Mouse (Mus musculus): ENCODE measurements around the gene Depp1. TPM values are rescaled to one million over a fixed set of nuclear protein-coding genes. Genes with fewer than 3 reads are reported as not detected.

The Depp1 gene
- total and polyA plus RNA-seq, 2 experiments from 2014 or later = 4.2 to 6.8 TPM

DNA sequence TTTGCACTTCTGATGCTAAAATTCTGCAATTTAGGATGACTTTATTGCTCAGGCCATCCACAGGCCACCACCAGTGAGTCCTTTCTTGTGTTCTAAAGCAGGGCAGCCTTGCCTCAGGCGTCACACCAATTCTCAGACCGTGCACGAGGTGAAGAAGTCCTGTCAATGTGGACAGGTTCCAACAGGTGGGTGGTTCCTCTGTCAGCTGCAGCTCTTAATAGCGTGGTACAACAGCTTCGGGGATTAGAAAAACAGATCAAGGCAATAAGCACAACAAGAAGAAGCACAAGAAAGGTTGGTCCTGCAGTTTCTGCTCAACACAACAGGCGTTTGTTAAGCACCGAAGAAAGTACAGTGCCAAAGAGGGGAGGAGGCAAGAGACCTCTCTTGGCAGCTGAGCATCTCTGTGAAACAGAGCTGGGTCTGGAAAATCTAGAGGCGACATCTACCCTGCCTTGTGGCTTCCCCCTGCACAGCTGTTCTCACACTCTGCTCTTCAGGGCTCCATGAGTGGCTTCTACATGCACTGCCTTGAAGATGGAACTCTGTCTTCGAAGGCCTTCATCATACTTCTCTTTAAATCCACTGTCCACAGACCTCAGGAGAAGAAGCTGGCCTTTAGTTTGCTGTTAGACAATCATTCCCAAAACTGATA lies 13.7 kb upstream of the Depp1 start:
- WGBS = 88% methylated on average over 9 of the region's 9 CpGs
- no peak overlapping the region for H3K27ac ChIP-seq
- no peaks in the 10 kb centered on the region for H3K4me1 ChIP-seq (ENCODE audit: insufficient read depth, low read length)
- no peak overlapping the region for H3K4me2 ChIP-seq (ENCODE audit: low read depth, low read length)
- no peaks in the 10 kb centered on the region for H3K27me3 ChIP-seq (ENCODE audit: insufficient read depth, low read length)
- no peak overlapping the region for H3K9ac ChIP-seq (replicated peaks; ENCODE audit: low read length)
- H3K9me3 ChIP-seq (ENCODE audit: low read length) = no peaks in the 10 kb centered on the region
- TF ChIP-seq CTCF (IDR thresholded peaks at IDR 0.05; ENCODE audit: low read depth) = no peak
- ATAC-seq = no peak
- H3K4me3 ChIP-seq (ENCODE audit: low read length) = no peak overlapping the region
- no peak for DNase-seq (ENCODE audit: low spot score)
- H3K36me3 ChIP-seq (ENCODE audit: insufficient read depth, low read length) = peaks cover 8% of the 10 kb centered on the region; the same call in 1 of the 2 replicates

DNA sequence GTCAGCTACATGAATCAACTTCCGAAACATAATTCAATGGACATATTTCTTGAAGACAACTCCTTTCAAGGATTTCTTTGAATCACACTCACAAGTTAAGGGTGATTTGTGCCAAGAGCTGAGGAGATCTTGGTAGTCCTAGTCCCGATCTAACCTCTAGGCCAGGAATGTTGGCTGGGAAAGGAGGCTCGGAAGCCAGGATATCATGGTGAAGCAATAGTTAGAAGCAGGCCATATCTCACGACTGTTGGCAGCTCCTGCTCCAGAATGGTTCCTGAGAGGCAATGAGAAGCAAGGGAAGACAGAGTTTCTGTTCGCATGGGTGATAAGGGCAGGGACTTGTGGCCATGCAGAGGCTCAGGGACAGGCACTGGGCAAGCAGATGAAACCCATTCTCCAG lies 12.9 kb upstream of the Depp1 start:
- no peak for ATAC-seq
- 94% methylated on average over 5 of the region's 5 CpGs for WGBS

DNA sequence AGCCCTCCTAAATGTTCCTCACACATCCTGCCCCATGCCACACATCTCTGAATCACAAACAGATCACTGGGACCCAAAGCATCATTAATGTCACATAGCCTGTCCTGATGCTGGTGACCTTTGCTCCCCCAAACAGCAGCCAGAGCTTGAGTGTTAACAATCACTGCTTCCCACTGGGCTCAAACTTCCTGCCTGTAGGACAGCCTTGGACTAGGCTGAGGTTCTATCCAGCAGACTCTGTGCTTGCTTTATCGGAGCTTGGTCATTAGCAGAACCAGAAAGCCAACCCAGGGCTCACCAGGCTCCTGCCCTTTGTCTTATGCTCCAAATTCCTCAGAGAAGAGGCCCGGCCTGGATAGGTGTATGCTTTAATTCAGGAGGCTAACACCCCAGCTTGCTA lies 11.5 kb upstream of the Depp1 start:
- no peak for ATAC-seq
- Histone ChIP-seq H3K4me1 (ENCODE audit: insufficient read depth, low read length) (no peaks in the 10 kb centered on the region), H3K9me3 (ENCODE audit: low read length) (no peaks in the 10 kb centered on the region), H3K9ac (replicated peaks; ENCODE audit: low read length) (no peak overlapping the region), H3K36me3 (ENCODE audit: insufficient read depth, low read length) (peaks cover 8% of the 10 kb centered on the region; the same call in 1 of the 2 replicates), H3K27ac (no peak overlapping the region), H3K27me3 (ENCODE audit: insufficient read depth, low read length) (no peaks in the 10 kb centered on the region), H3K4me2 (ENCODE audit: low read depth, low read length) (no peak overlapping the region), H3K4me3 (ENCODE audit: low read length) (no peak overlapping the region)
- TF ChIP-seq CTCF (IDR thresholded peaks at IDR 0.05; ENCODE audit: low read depth) = no peak
- 87% methylated on average over 2 of the region's 2 CpGs for WGBS
- DNase-seq (ENCODE audit: low spot score) = no peak

More for the DNA sequence above, 12.9 kb upstream of the Depp1 start:
- no peaks in the 10 kb centered on the region for H3K4me1 ChIP-seq (ENCODE audit: insufficient read depth, low read length)
- H3K36me3 ChIP-seq (ENCODE audit: insufficient read depth, low read length) = peaks cover 8% of the 10 kb centered on the region; the same call in 1 of the 2 replicates
- no peak for TF ChIP-seq CTCF (IDR thresholded peaks at IDR 0.05; ENCODE audit: low read depth)
- no peak overlapping the region for H3K4me3 ChIP-seq (ENCODE audit: low read length)
- H3K9ac ChIP-seq (replicated peaks; ENCODE audit: low read length) = no peak overlapping the region
- no peak overlapping the region for H3K4me2 ChIP-seq (ENCODE audit: low read depth, low read length)
- no peaks in the 10 kb centered on the region for H3K9me3 ChIP-seq (ENCODE audit: low read length)
- no peak overlapping the region for H3K27ac ChIP-seq
- no peaks in the 10 kb centered on the region for H3K27me3 ChIP-seq (ENCODE audit: insufficient read depth, low read length)
- DNase-seq (ENCODE audit: low spot score) = no peak

DNA sequence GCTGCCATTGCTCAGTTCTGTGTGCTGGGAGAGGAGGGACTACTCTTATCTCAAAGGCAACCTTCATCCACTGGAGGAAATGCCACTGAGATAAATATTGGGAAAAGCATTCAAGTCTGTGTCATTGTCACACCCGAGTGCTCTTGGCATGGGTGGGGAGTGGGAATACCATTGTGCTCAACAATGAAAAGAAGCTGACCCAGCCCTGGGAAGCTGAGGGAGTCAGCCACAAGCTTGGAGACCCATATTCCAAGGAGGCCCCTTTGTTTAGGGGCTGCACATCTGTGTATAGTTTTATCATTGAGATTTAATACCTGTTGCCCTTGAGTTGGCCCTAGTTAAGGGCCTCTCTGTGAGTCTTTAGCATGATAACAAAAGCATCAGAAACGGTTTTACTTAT lies 10.7 kb upstream of the Depp1 start:
- Histone ChIP-seq H3K9ac (replicated peaks; ENCODE audit: low read length) (no peak overlapping the region), H3K4me2 (ENCODE audit: low read depth, low read length) (no peak overlapping the region), H3K36me3 (ENCODE audit: insufficient read depth, low read length) (peaks cover 8% of the 10 kb centered on the region; the same call in 1 of the 2 replicates), H3K27ac (no peak overlapping the region), H3K4me1 (ENCODE audit: insufficient read depth, low read length) (no peaks in the 10 kb centered on the region), H3K9me3 (ENCODE audit: low read length) (no peaks in the 10 kb centered on the region), H3K4me3 (ENCODE audit: low read length) (no peak overlapping the region), H3K27me3 (ENCODE audit: insufficient read depth, low read length) (no peaks in the 10 kb centered on the region)
- TF ChIP-seq CTCF (IDR thresholded peaks at IDR 0.05; ENCODE audit: low read depth) = no peak
- DNase-seq (ENCODE audit: low spot score) = no peak
- ATAC-seq = no peak
- 65% methylated on average over 2 of the region's 2 CpGs for WGBS

DNA sequence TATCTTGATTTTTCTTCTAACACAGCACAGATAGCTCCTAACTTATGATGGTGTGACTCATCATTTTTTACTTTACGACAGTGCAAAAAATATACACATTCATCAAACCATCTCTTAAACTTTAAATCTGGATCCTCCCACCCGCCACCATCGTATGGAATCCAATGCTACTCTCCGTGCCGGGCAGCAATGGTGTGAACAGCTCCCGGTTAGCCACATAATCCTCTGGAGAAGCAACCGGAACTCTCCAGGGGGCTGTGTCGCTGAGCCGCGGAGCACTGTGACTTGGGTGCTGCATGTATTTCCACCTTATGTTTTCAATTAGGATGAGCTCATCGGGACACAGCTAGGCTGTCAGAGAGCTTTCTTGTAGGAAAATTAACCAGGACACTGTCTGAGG lies 7.5 kb upstream of the Depp1 start:
- Histone ChIP-seq H3K27me3 (ENCODE audit: insufficient read depth, low read length) (no peaks in the 10 kb centered on the region), H3K27ac (no peak overlapping the region), H3K36me3 (ENCODE audit: insufficient read depth, low read length) (peaks cover 4% of the 10 kb centered on the region; the same call in 1 of the 2 replicates), H3K4me1 (ENCODE audit: insufficient read depth, low read length) (no peaks in the 10 kb centered on the region), H3K4me2 (ENCODE audit: low read depth, low read length) (no peak overlapping the region), H3K4me3 (ENCODE audit: low read length) (no peak overlapping the region), H3K9me3 (ENCODE audit: low read length) (no peaks in the 10 kb centered on the region), H3K9ac (replicated peaks; ENCODE audit: low read length) (no peak overlapping the region)
- DNase-seq (ENCODE audit: low spot score) (no peak), ATAC-seq (no peak)
- WGBS = 92% methylated on average over 11 of the region's 11 CpGs
- no peak for TF ChIP-seq CTCF (IDR thresholded peaks at IDR 0.05; ENCODE audit: low read depth)

DNA sequence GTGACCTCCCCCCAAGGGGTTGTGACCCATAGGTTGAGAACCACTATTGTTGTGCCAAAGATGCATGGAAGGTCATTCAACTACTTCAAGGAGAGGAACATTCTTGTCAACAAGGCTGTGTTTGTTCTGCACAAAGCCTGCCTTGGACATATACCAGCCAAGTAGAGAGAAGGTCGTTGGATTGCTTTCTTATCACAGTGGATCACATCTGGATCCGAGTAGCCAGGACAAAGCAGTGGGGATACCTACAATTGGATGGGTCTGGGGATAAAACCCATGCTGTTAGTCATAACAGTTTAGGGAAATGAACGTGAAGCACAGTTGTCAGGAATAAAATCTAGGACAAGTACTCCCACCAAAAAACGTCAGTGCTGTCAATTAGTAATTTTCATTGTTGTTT lies 6.5 kb upstream of the Depp1 start:
- no peaks in the 10 kb centered on the region for H3K4me1 ChIP-seq (ENCODE audit: insufficient read depth, low read length)
- H3K27me3 ChIP-seq (ENCODE audit: insufficient read depth, low read length) = no peaks in the 10 kb centered on the region
- 49% methylated on average over 4 of the region's 4 CpGs for WGBS
- no peak overlapping the region for H3K4me3 ChIP-seq (ENCODE audit: low read length)
- no peak overlapping the region for H3K4me2 ChIP-seq (ENCODE audit: low read depth, low read length)
- no peak for ATAC-seq
- H3K27ac ChIP-seq = no peak overlapping the region
- no peak for DNase-seq (ENCODE audit: low spot score)
- TF ChIP-seq CTCF (IDR thresholded peaks at IDR 0.05; ENCODE audit: low read depth) = no peak
- no peaks in the 10 kb centered on the region for H3K9me3 ChIP-seq (ENCODE audit: low read length)
- no peaks in the 10 kb centered on the region; the same call in 1 of the 2 replicates for H3K36me3 ChIP-seq (ENCODE audit: insufficient read depth, low read length)
- no peak overlapping the region for H3K9ac ChIP-seq (replicated peaks; ENCODE audit: low read length)

DNA sequence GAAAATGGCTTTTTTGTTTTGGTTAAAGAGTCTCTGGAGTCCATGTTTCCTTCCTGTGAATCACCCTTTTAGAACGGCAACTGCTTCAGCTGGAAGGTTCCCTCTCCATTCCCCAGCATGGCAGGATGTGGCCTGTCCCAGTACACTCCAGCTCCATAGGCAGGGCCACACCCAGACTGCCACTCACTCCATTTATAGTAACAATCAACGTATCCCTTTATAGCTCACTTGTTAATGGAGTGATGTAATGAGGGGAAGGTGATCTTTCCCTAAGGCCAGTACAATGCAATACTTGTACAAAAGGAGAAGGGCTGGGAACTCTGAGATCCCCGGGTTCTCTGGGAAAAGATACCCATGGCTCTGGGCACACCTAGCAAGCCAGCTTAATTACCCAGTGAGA lies 6.1 kb upstream of the Depp1 start:
- Histone ChIP-seq H3K36me3 (ENCODE audit: insufficient read depth, low read length) (no peaks in the 10 kb centered on the region; the same call in 1 of the 2 replicates), H3K9ac (replicated peaks; ENCODE audit: low read length) (no peak overlapping the region), H3K27ac (no peak overlapping the region; the same call in 1 of the 2 replicates), H3K4me2 (ENCODE audit: low read depth, low read length) (no peak overlapping the region), H3K9me3 (ENCODE audit: low read length) (no peaks in the 10 kb centered on the region), H3K4me1 (ENCODE audit: insufficient read depth, low read length) (no peaks in the 10 kb centered on the region), H3K27me3 (ENCODE audit: insufficient read depth, low read length) (no peaks in the 10 kb centered on the region), H3K4me3 (ENCODE audit: low read length) (no peak overlapping the region)
- no peak for ATAC-seq
- DNase-seq (ENCODE audit: low spot score) = no peak
- 64% methylated on average over 3 of the region's 3 CpGs for WGBS
- no peak for TF ChIP-seq CTCF (IDR thresholded peaks at IDR 0.05; ENCODE audit: low read depth)

Data from hindbrain, postnatal 0 days (tissue).